Mouse (Mus musculus) intestine, embryonic 16.5 days (tissue): Measurements from ENCODE around the gene Eid2. TPM values are rescaled to one million over a fixed set of nuclear protein-coding genes. Genes with fewer than 3 reads are reported as not detected.

ENCODE experiments used
- ATAC-seq: fragments of 200-750 bp; cut with Nextera tagmentation; 2 replicates; pipeline ENCODE4 v1.8.0; 2017; ENCODE audit warnings: moderate TSS enrichment, moderate library complexity
- H3K27ac ChIP-seq: fragments of 300-500 bp; sonication (generic); 2 replicates; pipeline ENCODE4 v1.5.1; 2014; ENCODE audit warnings: mild to moderate bottlenecking, low read length
- H3K27me3 ChIP-seq: fragments of 300-500 bp; sonication (generic); replicated peaks from 2 replicates; pipeline ENCODE4 v1.6.1; 2014; ENCODE audit warnings: low read length, control low read depth, mixed read lengths; ENCODE audit not compliant: control insufficient read depth, insufficient read depth
- H3K36me3 ChIP-seq: fragments of 300-500 bp; sonication (generic); 2 replicates; pipeline ENCODE4 v1.6.1; 2014; ENCODE audit warnings: low read length, control low read depth; ENCODE audit not compliant: control insufficient read depth, insufficient read depth
- H3K4me1 ChIP-seq: fragments of 300-500 bp; sonication (generic); 2 replicates; pipeline ENCODE4 v1.6.1; 2014; ENCODE audit warnings: low read length, control low read depth, mixed read lengths; ENCODE audit not compliant: control insufficient read depth, insufficient read depth
- H3K4me2 ChIP-seq: fragments of 300-500 bp; sonication (generic); 2 replicates; pipeline ENCODE4 v1.6.1; 2014; ENCODE audit warnings: low read depth, low read length, control low read depth
- H3K4me3 ChIP-seq: fragments of 300-500 bp; sonication (generic); 2 replicates; pipeline ENCODE4 v1.5.1; 2014; ENCODE audit warnings: mild to moderate bottlenecking, low read length
- H3K9ac ChIP-seq: fragments of 300-500 bp; sonication (generic); 2 replicates; pipeline ENCODE4 v1.6.1; 2014; ENCODE audit warnings: low read depth, low read length
- H3K9me3 ChIP-seq: fragments of 300-500 bp; sonication (generic); 2 replicates; pipeline ENCODE4 v1.6.1; 2016; ENCODE audit warnings: low read length, control low read depth; ENCODE audit not compliant: control insufficient read depth
- WGBS: fragments of 180-500 bp; shearing (Covaris S2); extraction: QIAGEN DNeasy Blood & Tissue Kit; methylation state at CpG from one replicate; pipeline ENCODE4 v1.1.7; 2014; 5-methylcytosine and 5-hydroxymethylcytosine counted together
- polyA plus RNA-seq: library from polyadenylated mRNA; unstranded; fragments of >200 nt; fragmentation: Nextera tagmentation; extraction: Ambion mirVana; gene quantifications from 2 replicates; pipeline ENCODE4 v1.2.1, GENCODE M21; 2015

The Eid2 gene
- polyA plus RNA-seq, 1 experiment from 2014 or later, result 0.77 TPM

DNA sequence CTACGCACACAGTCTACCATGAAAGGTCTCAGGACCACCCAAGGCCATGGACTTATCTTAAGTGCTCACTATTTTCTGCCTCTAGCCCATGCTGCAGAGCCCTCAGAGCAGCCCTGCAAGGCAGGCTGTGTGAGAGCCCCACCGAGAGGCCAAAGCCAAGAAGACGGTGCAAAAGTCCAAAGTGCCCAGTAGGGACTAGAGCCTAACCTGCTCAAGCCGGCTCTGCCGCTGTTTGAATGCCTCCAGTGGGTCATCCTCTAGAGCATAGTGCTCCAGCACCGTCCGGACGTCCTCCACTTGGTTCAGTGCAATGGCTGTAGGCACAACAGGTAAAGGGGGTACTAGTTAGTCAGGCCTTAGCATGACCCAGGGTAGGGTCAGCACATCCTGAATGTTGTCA, 38.5 kb downstream of the Eid2 start:
- Histone ChIP-seq H3K27me3 (peaks cover 11% of the 10 kb centered on the region), H3K4me3 (no peak overlapping the region), H3K9ac (no peak overlapping the region), H3K4me2 (no peak overlapping the region), H3K36me3 (peaks cover 21% of the 10 kb centered on the region), H3K9me3 (no peaks in the 10 kb centered on the region), H3K27ac (no peak overlapping the region), H3K4me1 (peaks cover 18% of the 10 kb centered on the region)
- WGBS, result 94% methylated on average over 8 of the region's 8 CpGs
- no peak for ATAC-seq

GRCm38 (mm10) chr7:28309737-28310136, 42.1 kb downstream of the Eid2 start:
- no peaks in the 10 kb centered on the region for H3K27me3 ChIP-seq
- WGBS, result 51% methylated on average over 9 of the region's 9 CpGs
- H3K4me1 ChIP-seq, result peaks cover 8% of the 10 kb centered on the region
- H3K9me3 ChIP-seq, result no peaks in the 10 kb centered on the region
- no peak overlapping the region for H3K4me3 ChIP-seq
- ATAC-seq, result no peak
- no peak overlapping the region for H3K9ac ChIP-seq
- no peak overlapping the region for H3K4me2 ChIP-seq
- no peak overlapping the region for H3K27ac ChIP-seq
- H3K36me3 ChIP-seq, result peaks cover 21% of the 10 kb centered on the region

DNA sequence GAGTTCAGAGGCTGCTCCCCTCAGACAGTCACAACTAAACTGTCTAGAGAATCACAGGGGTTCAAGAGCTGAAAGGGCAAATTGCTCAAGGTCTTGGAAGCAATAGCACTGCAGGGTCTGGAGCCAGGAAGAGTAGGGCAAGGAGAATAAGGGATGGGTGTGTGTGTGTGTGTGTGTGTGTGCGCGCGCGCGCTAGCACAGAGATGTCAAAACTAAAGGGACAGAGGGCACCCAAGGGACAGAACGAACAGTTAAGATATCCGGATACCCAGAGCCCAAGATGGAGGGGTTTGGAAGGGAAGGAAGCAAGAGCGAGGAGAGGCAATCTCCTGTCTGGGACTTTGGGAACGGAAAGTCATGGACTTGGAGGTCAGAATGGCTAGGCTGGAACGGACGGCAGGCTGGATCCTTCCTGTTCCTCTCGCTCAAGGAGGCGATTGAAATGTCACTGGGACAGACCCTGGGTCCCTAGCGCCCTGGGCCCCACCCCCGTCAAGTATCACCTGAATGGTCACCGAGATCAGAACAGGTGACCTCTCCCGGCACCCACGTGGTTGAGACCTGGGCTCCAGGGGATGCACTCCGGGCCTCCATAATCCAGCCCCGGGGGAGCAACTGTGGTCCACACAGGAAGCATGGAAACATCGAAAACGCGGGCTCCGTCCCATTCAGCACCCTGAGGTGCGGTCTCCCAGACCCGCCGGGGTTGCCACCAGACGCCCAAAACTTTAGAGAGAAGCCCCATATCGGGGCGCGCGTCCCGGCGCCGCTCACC, 43.7 kb downstream of the Eid2 start:
- peak overlapping the region; percentile 80 for H3K4me3 ChIP-seq
- no peaks in the 10 kb centered on the region for H3K9me3 ChIP-seq
- H3K27me3 ChIP-seq, result no peaks in the 10 kb centered on the region
- H3K9ac ChIP-seq, result peak overlapping the region; percentile 92
- H3K4me2 ChIP-seq, result peak overlapping the region; percentile 75
- peak overlapping the region; percentile 69 for H3K27ac ChIP-seq
- ATAC-seq, result peak; percentile 69
- peaks cover 8% of the 10 kb centered on the region for H3K4me1 ChIP-seq
- 3% methylated on average over 35 of the region's 35 CpGs for WGBS
- H3K36me3 ChIP-seq, result peaks cover 17% of the 10 kb centered on the region

GRCm38 (mm10) chr7:28311926-28312543, 44.4 kb downstream of the Eid2 start, which contains the start of gene Timm50:
Timm50 (minus strand) TSS chr7:28312072.
- Histone ChIP-seq H3K27me3 (no peaks in the 10 kb centered on the region), H3K9me3 (no peaks in the 10 kb centered on the region), H3K27ac (peak within 1 kb of the TSS; percentile 69), H3K9ac (peak within 1 kb of the TSS; percentile 92), H3K4me1 (peaks cover 8% of the 10 kb centered on the region), H3K4me2 (peak within 1 kb of the TSS; percentile 84), H3K4me3 (peak within 1 kb of the TSS; percentile 80), H3K36me3 (peaks cover 18% of the 10 kb centered on the region)
- ATAC-seq, result peak; percentile 97
- under 1% methylated on average over 43 of the region's 45 CpGs for WGBS

- H3K9ac ChIP-seq, result no peak overlapping the region
- ATAC-seq, result no peak
- H3K27me3 ChIP-seq, result no peaks in the 10 kb centered on the region
- peaks cover 37% of the 10 kb centered on the region for H3K36me3 ChIP-seq
- no peaks in the 10 kb centered on the region for H3K4me1 ChIP-seq
- no peak overlapping the region for H3K27ac ChIP-seq
- no peak overlapping the region for H3K4me3 ChIP-seq
- 85% methylated on average over 3 of the region's 3 CpGs for WGBS
- no peaks in the 10 kb centered on the region for H3K9me3 ChIP-seq
- no peak overlapping the region for H3K4me2 ChIP-seq
These were observed 50.4 kb downstream of the Eid2 start for GRCm38 (mm10) chr7:28318036-28318435.

DNA sequence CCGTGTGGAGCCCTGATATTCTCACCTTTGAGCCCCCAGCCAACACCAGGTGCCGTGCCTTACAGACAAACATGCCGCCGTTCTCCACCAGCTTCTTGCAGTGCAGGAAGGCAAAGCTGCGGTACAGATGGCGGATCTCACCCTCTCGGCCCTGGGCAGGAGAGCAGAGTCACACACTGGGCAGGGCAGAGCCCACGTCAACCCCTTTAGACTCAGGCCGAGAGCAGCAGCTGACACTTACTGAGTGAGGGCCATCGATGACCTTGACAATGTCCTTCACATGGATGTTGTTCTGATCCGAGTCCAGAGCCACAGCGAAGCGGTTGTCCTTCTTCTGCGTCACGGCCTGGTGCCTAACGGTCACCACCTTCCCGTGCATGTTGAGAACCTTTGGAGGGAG, 51.0 kb downstream of the Eid2 start:
- H3K27me3 ChIP-seq, result no peaks in the 10 kb centered on the region
- no peak overlapping the region for H3K27ac ChIP-seq
- no peaks in the 10 kb centered on the region for H3K9me3 ChIP-seq
- no peak overlapping the region for H3K4me2 ChIP-seq
- ATAC-seq, result no peak
- no peak overlapping the region for H3K9ac ChIP-seq
- no peaks in the 10 kb centered on the region for H3K4me1 ChIP-seq
- WGBS, result 92% methylated on average over 17 of the region's 17 CpGs
- peaks cover 38% of the 10 kb centered on the region for H3K36me3 ChIP-seq
- H3K4me3 ChIP-seq, result no peak overlapping the region

Other genes starting within 250 kb of the Eid2 start
- gene Psmc4, start 217.8 kb upstream of the Eid2 start, polyA plus RNA-seq, result 228 and 263 TPM in 2 replicates
- gene Fcgbp, start 196.6 kb upstream of the Eid2 start, polyA plus RNA-seq, result 169 and 217 TPM in 2 replicates
- 0.06 and 0.10 TPM in 2 replicates for gene 9530053A07Rik, start 138.4 kb upstream of the Eid2 start, polyA plus RNA-seq
- gene Fbl, start 98.2 kb upstream of the Eid2 start, polyA plus RNA-seq, result 90.2 and 93.9 TPM in 2 replicates
- 5.0 and 6.1 TPM in 2 replicates for gene Dyrk1b, start 88.4 kb upstream of the Eid2 start, polyA plus RNA-seq
- 5.7 and 6.2 TPM in 2 replicates for gene Eid2b, start 9.9 kb downstream of the Eid2 start, polyA plus RNA-seq
- gene Selenov, start 23.3 kb downstream of the Eid2 start, polyA plus RNA-seq, result 0.21 TPM in 1 of 2 replicates, not detected in the other
- gene Dll3, start 34.4 kb downstream of the Eid2 start, polyA plus RNA-seq, result 2.3 and 3.3 TPM in 2 replicates
- 161 and 174 TPM in 2 replicates for gene Timm50, start 44.2 kb downstream of the Eid2 start, polyA plus RNA-seq
- gene Supt5, start 70.9 kb downstream of the Eid2 start, polyA plus RNA-seq, result 77.1 and 79.2 TPM in 2 replicates
- gene Rps16, start 82.8 kb downstream of the Eid2 start, polyA plus RNA-seq, result 977 and 1,010 TPM in 2 replicates
- 37.9 and 38.2 TPM in 2 replicates for gene Plekhg2, start 104.7 kb downstream of the Eid2 start, polyA plus RNA-seq
- 37.3 and 43.6 TPM in 2 replicates for gene Zfp36, start 112.4 kb downstream of the Eid2 start, polyA plus RNA-seq
- gene Med29, start 124.8 kb downstream of the Eid2 start, polyA plus RNA-seq, result 52.6 and 53.9 TPM in 2 replicates
- 69.2 and 78.7 TPM in 2 replicates for gene Paf1, start 125.1 kb downstream of the Eid2 start, polyA plus RNA-seq
- gene Gmfg, start 169.6 kb downstream of the Eid2 start, polyA plus RNA-seq, result 17.8 and 19.4 TPM in 2 replicates
- gene Lrfn1, start 184.1 kb downstream of the Eid2 start, polyA plus RNA-seq, result 1.1 and 1.3 TPM in 2 replicates
- gene Ifnl2, start 242.6 kb downstream of the Eid2 start, polyA plus RNA-seq, result not detected in 2 replicates